Mouse (Mus musculus) liver, adult 2 months (tissue): ENCODE data around the gene Kcnk3.

Experiments used
- CTCF ChIP-seq: fragments of 200-500 bp; IDR thresholded peaks from 2 replicates; pipeline ENCODE4 v1.5.1; 2011; ENCODE audit warnings: low read depth, low read length, control low read depth
- POLR2A ChIP-seq: fragments of 200-500 bp; IDR thresholded peaks from 2 replicates; pipeline ENCODE4 v1.6.1; 2011; ENCODE audit warnings: low read length, control low read depth; ENCODE audit not compliant: insufficient read depth; ENCODE audit errors: extremely low read depth

DNA sequence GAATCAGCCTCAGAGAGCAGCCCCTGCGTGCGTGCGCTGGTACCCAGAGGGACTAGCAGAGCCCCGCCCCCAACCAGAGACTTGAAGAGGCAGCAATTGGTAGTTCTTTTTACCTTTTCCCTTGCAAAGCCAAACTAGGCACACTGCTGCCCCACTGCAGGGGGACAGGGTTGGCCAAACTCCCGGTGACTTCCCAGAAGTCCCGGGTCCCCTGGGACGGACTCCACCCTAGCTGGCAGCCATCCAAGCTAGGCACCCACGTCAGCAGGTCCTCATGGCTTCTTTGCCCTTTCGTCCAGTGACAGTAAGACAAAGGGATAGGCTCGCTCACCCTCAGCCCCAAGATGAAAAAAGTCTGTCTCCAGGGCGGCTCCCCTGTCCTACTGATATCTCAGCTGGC is 29.9 kb downstream of the Kcnk3 start:
- TF ChIP-seq POLR2A, result no peak
- TF ChIP-seq CTCF, result no peak
